ENCODE assay signal across 9 mouse cellular contexts in the genomic region with DNA sequence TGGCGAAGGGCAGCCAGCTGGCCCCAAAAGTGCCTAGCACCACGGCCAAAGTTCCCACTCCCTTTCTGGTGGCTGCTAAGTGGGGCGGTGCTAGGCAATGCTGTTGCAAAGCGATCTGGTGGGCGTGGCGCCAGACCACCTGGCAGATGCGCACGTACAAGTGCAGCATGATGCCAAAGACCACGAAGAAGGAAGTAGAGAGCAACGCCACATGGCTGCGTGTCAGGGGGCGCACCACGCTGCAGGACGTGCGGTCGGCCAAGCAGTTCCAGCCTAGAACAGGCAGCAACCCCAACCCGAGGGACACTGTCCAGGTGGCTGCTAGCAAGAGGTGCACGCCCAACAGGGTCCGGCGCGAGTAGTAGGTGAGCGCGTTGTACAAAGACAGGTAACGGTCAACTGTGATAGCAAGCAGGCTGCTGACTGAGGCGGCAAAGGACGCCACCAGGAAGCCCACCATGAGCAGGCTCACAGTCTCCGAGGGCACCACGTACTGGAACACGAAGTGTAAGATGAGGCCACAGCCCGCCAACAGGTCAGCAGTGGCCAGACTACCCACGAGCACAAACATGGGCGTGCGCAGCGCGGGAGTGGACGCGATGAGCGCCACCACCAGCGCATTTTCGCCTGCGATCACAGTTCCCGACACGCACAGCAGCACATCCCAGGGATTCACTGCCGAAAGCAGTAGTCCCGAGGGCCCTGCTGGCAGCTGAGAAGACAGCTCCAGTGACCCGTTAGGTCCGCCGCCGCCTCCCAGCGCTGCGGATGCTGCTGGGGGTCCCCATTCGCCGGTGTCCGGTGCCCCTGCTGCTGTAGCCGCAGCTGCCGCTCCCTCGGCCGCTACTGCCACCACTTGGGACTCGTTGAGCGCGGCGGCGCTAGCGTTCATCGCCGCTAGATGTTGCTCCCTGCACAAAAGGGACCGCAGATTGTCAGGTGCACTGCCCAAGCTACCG. TPM values are rescaled to one million over a fixed set of nuclear protein-coding genes. Genes with fewer than 3 reads are reported as not detected.
DNase-seq lines count a peak whose midpoint lies in the region; ATAC-seq lines count a peak whose summit lies in the region.
"Had no signal": no experiment of that assay in that cellular context is flagged by ENCODE, and none has a peak within 500 bp of the region (broad histone marks: within the 10 kb centered on the region; RNA-seq: fewer than 3 reads in every experiment).

No protein-coding gene starts in this region.

- H3K4me1 ChIP-seq in liver, embryonic 11.5 days (replicated peaks; ENCODE audit: control insufficient read depth, insufficient read depth, low read length), result no peaks in the 10 kb centered on the region; the same call in 1 of the 2 replicates
- peaks cover 22% of the 10 kb centered on the region for H3K4me1 ChIP-seq in hindbrain, embryonic 13.5 days (replicated peaks)

- DNase-seq in liver, embryonic 11.5 days (ENCODE audit: low spot score), result peak; percentile 32
- no peak for DNase-seq in liver
- DNase-seq in embryo, embryonic 10 days (ENCODE audit: low spot score), result peak; percentile 53
- DNase-seq in mesoderm, embryonic 11.5 days (ENCODE audit: low read depth, low spot score), result peak; percentile 48
- DNase-seq in urinary bladder, adult 18-20 months (ENCODE audit: low spot score in 2 of 2), result no peak
- no peak for DNase-seq in spleen, postnatal 10 days (ENCODE audit: low spot score in 2 of 2)
- no peak for DNase-seq in spleen, postnatal 36 days (ENCODE audit: low spot score in 2 of 2)

- H3K9ac ChIP-seq in liver, embryonic 11.5 days (ENCODE audit: low read depth, low read length), result no peak overlapping the region
- peak overlapping the region; percentile 75 for H3K9ac ChIP-seq in hindbrain, embryonic 13.5 days

- H3K4me3 ChIP-seq in liver, embryonic 11.5 days (ENCODE audit: low read depth, low read length), result 0 out of 2 replicates have a peak overlapping the region, but pooled peaks have one; percentile 10
- H3K4me3 ChIP-seq in hindbrain, embryonic 13.5 days, result peak overlapping the region; percentile 60

- H3K4me2 ChIP-seq in liver, embryonic 11.5 days, result no peak overlapping the region
- peak overlapping the region; percentile 97 for H3K4me2 ChIP-seq in hindbrain, embryonic 13.5 days

- peaks cover 30% of the 10 kb centered on the region for H3K27me3 ChIP-seq in liver, embryonic 11.5 days (replicated peaks; ENCODE audit: control insufficient read depth, insufficient read depth, low read length)
- peaks cover 56% of the 10 kb centered on the region for H3K27me3 ChIP-seq in hindbrain, embryonic 13.5 days

- WGBS in liver, embryonic 11.5 days, result 8% methylated on average over 68 of the region's 68 CpGs
- WGBS in hindbrain, embryonic 13.5 days, result 3% methylated on average over 68 of the region's 68 CpGs

- no peaks in the 10 kb centered on the region for H3K36me3 ChIP-seq in liver, embryonic 11.5 days (ENCODE audit: control insufficient read depth, insufficient read depth, low read length)
- H3K36me3 ChIP-seq in hindbrain, embryonic 13.5 days, result no peaks in the 10 kb centered on the region

- H3K9me3 ChIP-seq in liver, embryonic 11.5 days (ENCODE audit: control insufficient read depth, low read length), result no peaks in the 10 kb centered on the region
- H3K9me3 ChIP-seq in hindbrain, embryonic 13.5 days, result no peaks in the 10 kb centered on the region

- H3K27ac ChIP-seq in liver, embryonic 11.5 days (ENCODE audit: low read depth, low read length), result no peak overlapping the region
- no peak overlapping the region for H3K27ac ChIP-seq in hindbrain, embryonic 13.5 days

- ATAC-seq in liver, embryonic 11.5 days (replicated peaks; ENCODE audit: low FRiP score), result no peak
- ATAC-seq in hindbrain, embryonic 13.5 days (ENCODE audit: low FRiP score), result peak; percentile 77

RNA-seq across cellular contexts. Expression of a gene that starts 1.1 kb away (rescaled TPM):
- not detected in 2 replicates for polyA plus RNA-seq in liver, embryonic 11.5 days (2014; fragmentation: Nextera tagmentation; extraction: Ambion mirVana)
- 0.36 and 0.39 TPM in 2 replicates for polyA plus RNA-seq in hindbrain, embryonic 13.5 days (2015; fragmentation: Nextera tagmentation; extraction: Ambion mirVana)
- polyA plus RNA-seq: stomach, embryonic 16.5 days had no signal

Comparison
In these comparisons a context has a peak if more than half of its experiments do, and no peak if none do; other contexts are left out.
1. DNase-seq: peak in liver, embryonic 11.5 days (single experiment), embryo, embryonic 10 days (single experiment) and mesoderm, embryonic 11.5 days (single experiment); none in liver (single experiment), urinary bladder, adult 18-20 months (0 of 2), spleen, postnatal 10 days (0 of 2) and spleen, postnatal 36 days (0 of 2).